Mouse (Mus musculus): ENCODE data around the gene Ms4a14.
"Not testable (repeated sequence)": the region's sequence is repeated elsewhere in the genome, so short reads cannot be mapped to it uniquely, and the experiment has no call there.

The Ms4a14 gene

GRCm38 (mm10) chr19:11263549-11263948, 50.7 kb downstream of the Ms4a14 start:
- no peak for DNase-seq (ENCODE audit: low spot score in 2 of 2)

GRCm38 (mm10) chr19:11262932-11263331, 51.3 kb downstream of the Ms4a14 start:
- not testable (repeated sequence) for DNase-seq (ENCODE audit: low spot score in 2 of 2)

DNA sequence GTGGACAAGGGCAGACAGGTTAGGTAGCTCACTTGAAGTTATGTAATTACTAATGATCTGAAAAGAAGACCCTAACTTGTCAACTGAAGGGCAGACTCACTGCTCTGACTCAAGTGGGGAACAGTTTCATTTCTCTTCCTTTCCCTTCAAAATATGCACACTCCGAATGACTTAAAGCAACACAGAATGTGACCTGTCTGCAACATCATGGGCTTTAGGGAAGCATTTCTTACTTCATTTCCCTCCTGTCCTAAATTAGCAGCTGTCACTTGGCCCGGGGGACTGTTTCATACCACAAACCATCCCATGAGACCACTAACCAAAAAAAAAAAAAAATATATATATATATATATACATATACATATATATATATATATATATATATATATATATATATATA, 52.7 kb downstream of the Ms4a14 start:
- no peak for DNase-seq (ENCODE audit: low spot score in 2 of 2)

Measured in urinary bladder, adult 18-20 months (tissue).